Mouse (Mus musculus) bone marrow, adult 2 months (tissue): ENCODE data around the gene Adamts15. TPM values are rescaled to one million over a fixed set of nuclear protein-coding genes. Genes with fewer than 3 reads are reported as not detected.

Experiments
- H3K27ac ChIP-seq: fragments of 200-500 bp; 2 replicates; pipeline ENCODE4 v1.5.1; 2012; ENCODE audit warnings: low read depth, mild to moderate bottlenecking, control low read depth, inconsistent platforms, low read length; ENCODE audit not compliant: control insufficient read depth, poor library complexity, insufficient read depth
- H3K4me1 ChIP-seq: fragments of 200-500 bp; 2 replicates; pipeline ENCODE4 v1.6.1; 2011; ENCODE audit warnings: low read length; ENCODE audit not compliant: control insufficient read depth, insufficient read depth
- H3K4me3 ChIP-seq: fragments of 200-500 bp; replicated peaks from 2 replicates; pipeline ENCODE3; 2011; ENCODE audit warnings: mild to moderate bottlenecking, low read depth, low read length, control low read depth; ENCODE audit not compliant: control insufficient read depth
- CTCF ChIP-seq: fragments of 200-500 bp; IDR thresholded peaks from 2 replicates; pipeline ENCODE4 v1.5.1; 2011; ENCODE audit warnings: low read length, control low read depth; ENCODE audit not compliant: control insufficient read depth, insufficient read depth
- POLR2A ChIP-seq: fragments of 200-500 bp; IDR thresholded peaks from 2 replicates; pipeline ENCODE4 v1.6.1; 2011; ENCODE audit warnings: low read depth, mild to moderate bottlenecking, control low read depth, low read length, borderline replicate concordance; ENCODE audit not compliant: control insufficient read depth
- WGBS: fragments of 180-500 bp; shearing (Covaris S2); methylation state at CpG from one replicate; pipeline ENCODE4 v1.1.7; 2018; 5-methylcytosine and 5-hydroxymethylcytosine counted together
- polyA plus RNA-seq: library from polyadenylated mRNA; stranded (reverse); fragments of >200 nt; gene quantifications from 2 replicates; pipeline ENCODE4 v1.2.4, GENCODE M21; 2011; ENCODE audit warnings: low replicate concordance; ENCODE audit not compliant: missing spikeins, insufficient read depth, insufficient read length

The Adamts15 gene
- polyA plus RNA-seq, 1 experiment: 0.77 TPM

GRCm38 (mm10) chr9:30940328-30940727 lies 18.1 kb upstream of the Adamts15 start:
- H3K27ac ChIP-seq: no peak overlapping the region
- 7% methylated on average over 6 of the region's 6 CpGs for WGBS
- no peak for TF ChIP-seq POLR2A
- peak; percentile 62 for TF ChIP-seq CTCF
- no peaks in the 10 kb centered on the region for H3K4me1 ChIP-seq
- no peak overlapping the region for H3K4me3 ChIP-seq

GRCm38 (mm10) chr9:30936674-30937438 lies 14.6 kb upstream of the Adamts15 start:
- WGBS: 21% methylated on average over 9 of the region's 9 CpGs

GRCm38 (mm10) chr9:30934827-30935226 lies 12.6 kb upstream of the Adamts15 start:
- 65% methylated on average over 6 of the region's 6 CpGs for WGBS
- Histone ChIP-seq H3K4me1 (no peaks in the 10 kb centered on the region), H3K27ac (no peak overlapping the region)

More at GRCm38 (mm10) chr9:30936674-30937438, 14.6 kb upstream of the Adamts15 start:
- no peak overlapping the region for H3K4me3 ChIP-seq
- no peaks in the 10 kb centered on the region for H3K4me1 ChIP-seq
- TF ChIP-seq POLR2A (no peak), CTCF (peak; percentile 43)
- no peak overlapping the region for H3K27ac ChIP-seq

DNA sequence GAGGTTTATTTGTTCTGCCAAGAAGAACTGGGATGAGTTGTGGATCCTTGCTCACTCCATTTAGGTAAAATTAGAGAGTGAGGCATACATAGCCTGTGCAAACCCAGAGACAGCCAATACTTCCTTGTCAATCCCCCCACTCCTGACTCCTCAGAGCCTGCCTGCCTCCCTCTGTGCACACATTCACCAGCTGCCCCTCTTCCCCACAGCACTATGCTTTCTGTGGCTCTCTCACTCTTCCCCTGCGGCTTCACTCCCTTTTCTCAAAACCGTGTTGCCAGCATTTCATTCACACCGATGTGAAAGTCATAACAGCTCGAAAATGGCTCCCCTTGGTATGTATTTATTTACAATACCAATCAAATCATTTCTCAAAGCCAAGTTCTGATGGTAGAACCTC lies 10.1 kb upstream of the Adamts15 start:
- H3K4me3 ChIP-seq: no peak overlapping the region
- no peaks in the 10 kb centered on the region for H3K4me1 ChIP-seq
- TF ChIP-seq CTCF (no peak), POLR2A (no peak)
- H3K27ac ChIP-seq: no peak overlapping the region
- WGBS: 79% methylated on average over 4 of the region's 4 CpGs

More at GRCm38 (mm10) chr9:30934827-30935226, 12.6 kb upstream of the Adamts15 start:
- H3K4me3 ChIP-seq: no peak overlapping the region
- TF ChIP-seq CTCF (no peak), POLR2A (no peak)

DNA sequence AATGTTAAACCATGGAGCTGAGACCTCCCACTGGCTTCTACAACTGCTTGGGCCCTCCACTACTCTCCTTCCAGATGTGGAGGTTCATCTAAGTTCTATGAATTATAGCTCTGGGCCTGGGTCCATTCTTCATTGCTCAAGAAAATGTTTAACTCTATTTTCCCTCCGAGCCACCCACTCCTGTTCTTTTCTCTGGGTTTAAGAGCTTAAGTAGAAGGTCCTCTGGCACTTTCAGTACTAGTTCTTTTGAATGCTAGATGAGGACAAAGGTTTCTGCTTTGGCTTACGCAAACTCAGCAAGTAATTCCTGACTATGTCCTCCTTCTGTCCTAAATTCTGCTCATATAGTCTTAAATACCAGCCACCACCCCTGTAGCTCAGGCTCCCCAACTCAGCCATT lies 6.5 kb upstream of the Adamts15 start:
- WGBS: 76% methylated on average over 2 of the region's 2 CpGs
- TF ChIP-seq POLR2A: no peak
- no peak for TF ChIP-seq CTCF
- H3K4me3 ChIP-seq: no peak overlapping the region
- H3K27ac ChIP-seq: no peak overlapping the region
- H3K4me1 ChIP-seq: no peaks in the 10 kb centered on the region

DNA sequence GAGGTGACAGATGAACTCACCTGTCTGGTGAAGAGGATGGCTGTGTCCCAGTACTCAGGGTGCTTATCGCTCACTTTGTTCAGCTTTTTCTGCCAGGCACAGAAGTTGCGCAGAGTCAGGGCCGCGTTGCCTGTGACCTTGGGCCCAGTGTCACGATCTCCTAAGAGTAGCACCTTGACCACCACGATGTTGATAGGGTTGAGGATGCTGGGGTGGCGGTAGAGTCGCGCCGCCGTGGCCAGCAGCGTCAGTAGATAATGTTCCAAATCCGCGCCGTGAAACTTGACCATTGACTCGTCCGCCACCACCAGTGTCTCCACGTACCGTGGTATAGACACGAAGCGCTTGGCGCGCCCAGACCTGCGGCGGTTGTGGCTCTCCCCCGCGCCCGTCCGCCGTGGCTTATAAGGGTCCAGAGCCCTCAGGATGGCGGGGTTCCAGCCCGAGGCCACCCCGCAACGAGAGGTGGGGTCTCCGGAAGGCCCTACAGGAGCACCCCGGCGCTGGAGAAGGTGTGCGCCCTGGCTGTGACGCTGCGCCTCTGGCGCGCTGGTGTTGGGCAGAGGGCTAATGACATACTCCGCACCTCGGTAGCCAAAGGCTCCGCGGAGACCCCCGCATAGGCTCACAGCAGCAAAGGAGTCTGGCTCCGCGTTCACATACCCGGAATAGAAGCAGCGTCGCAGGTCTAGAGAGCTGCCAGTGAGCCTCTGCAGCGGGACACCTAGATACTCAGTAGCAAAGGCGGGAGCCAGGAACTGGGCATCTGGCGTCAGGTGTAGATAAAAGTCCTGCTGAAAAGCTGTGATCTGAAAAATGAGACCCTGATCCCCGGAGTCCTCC lies 770 bp downstream of the Adamts15 start:
- 11% methylated on average over 56 of the region's 56 CpGs for WGBS

GRCm38 (mm10) chr9:30920736-30921135 lies 1.5 kb downstream of the Adamts15 start:
- Histone ChIP-seq H3K27ac (no peak overlapping the region), H3K4me3 (no peak overlapping the region), H3K4me1 (no peaks in the 10 kb centered on the region; the same call in 1 of the 2 replicates)
- no peak for TF ChIP-seq CTCF
- no peak for TF ChIP-seq POLR2A
- WGBS: 24% methylated on average over 6 of the region's 6 CpGs

More for the DNA sequence above, 770 bp downstream of the Adamts15 start:
- TF ChIP-seq CTCF (no peak), POLR2A (0 out of 2 replicates have a peak, but pooled peaks have one; percentile 8)
- Histone ChIP-seq H3K4me3 (no peak overlapping the region), H3K27ac (no peak overlapping the region; the same call in 1 of the 2 replicates), H3K4me1 (no peaks in the 10 kb centered on the region; the same call in 1 of the 2 replicates)

DNA sequence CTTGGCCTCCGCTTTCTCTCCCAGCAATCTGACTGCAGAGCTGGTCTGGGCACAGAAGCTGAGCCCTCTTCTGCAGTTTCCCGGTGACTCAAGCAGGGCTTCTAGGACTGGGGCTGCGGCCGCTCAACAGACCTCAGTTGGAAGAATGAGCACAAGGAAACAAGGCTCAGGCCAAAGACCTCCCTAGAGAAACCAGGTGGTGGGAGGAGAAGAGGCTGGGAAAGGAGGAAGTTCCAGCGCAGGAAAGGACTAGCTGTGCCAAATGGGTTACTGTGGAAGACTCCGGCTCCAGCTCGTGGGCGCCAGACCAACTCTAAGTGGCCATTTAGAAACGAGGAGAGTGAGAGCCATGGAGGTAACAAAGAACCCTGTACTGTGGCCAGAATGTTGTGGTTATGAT lies 2.6 kb downstream of the Adamts15 start:
- TF ChIP-seq POLR2A (no peak), CTCF (no peak)
- Histone ChIP-seq H3K27ac (no peak overlapping the region), H3K4me1 (no peaks in the 10 kb centered on the region; the same call in 1 of the 2 replicates), H3K4me3 (no peak overlapping the region)
- WGBS: 80% methylated on average over 9 of the region's 9 CpGs
